Mouse (Mus musculus) left cerebral cortex, adult 9 months (tissue): Measurements from ENCODE around the gene Snorc.
A peak's percentile ranks its signal among the peaks of the same experiment; 100 is the strongest.
"Not testable (repeated sequence)": the region's sequence is repeated elsewhere in the genome, so short reads cannot be mapped to it uniquely, and the experiment has no call there.

Experiments used
- DNase-seq, 2 experiments: peaks; one replicate each; pipeline ENCODE4 v3.0.0; 2022; ENCODE audit warnings: low spot score in 2 of 2

Gene Snorc

GRCm38 (mm10) chr1:87469971-87470370 lies at the start of gene Snorc:
Gene Snorc, plus strand, starts transcription at chr1:87470271.
- DNase-seq, result not testable (repeated sequence)

GRCm38 (mm10) chr1:87435125-87435524 lies 34.9 kb upstream of the Snorc start:
- no peak for DNase-seq

- DNase-seq, result no peak
Observed at GRCm38 (mm10) chr1:87436583-87436982, 33.5 kb upstream of the Snorc start.

GRCm38 (mm10) chr1:87447183-87448104 lies 22.6 kb upstream of the Snorc start:
- DNase-seq, result peak in 1 of 2 experiments; percentile 72

- no peak for DNase-seq
Observed at GRCm38 (mm10) chr1:87449432-87449831, 20.6 kb upstream of the Snorc start.

- no peak for DNase-seq
Observed at GRCm38 (mm10) chr1:87456425-87456824, 13.6 kb upstream of the Snorc start.

- no peak for DNase-seq
Observed at GRCm38 (mm10) chr1:87458045-87458444, 12.0 kb upstream of the Snorc start.

GRCm38 (mm10) chr1:87459856-87460255 lies 10.2 kb upstream of the Snorc start:
- DNase-seq, result not testable (repeated sequence)

- DNase-seq, result no peak
Observed at GRCm38 (mm10) chr1:87467469-87467868, 2.6 kb upstream of the Snorc start.

GRCm38 (mm10) chr1:87468321-87468720 lies 1.8 kb upstream of the Snorc start:
- no peak for DNase-seq

- DNase-seq, result no peak
Observed at GRCm38 (mm10) chr1:87471914-87472313, 1.8 kb downstream of the Snorc start.

GRCm38 (mm10) chr1:87472576-87472975 lies 2.5 kb downstream of the Snorc start:
- DNase-seq, result no peak

- peak; percentile 67 to 83 for DNase-seq
Observed at GRCm38 (mm10) chr1:87475076-87475895, 5.2 kb downstream of the Snorc start.

- DNase-seq, result no peak
Observed at GRCm38 (mm10) chr1:87482546-87482945, 12.5 kb downstream of the Snorc start.

GRCm38 (mm10) chr1:87486386-87486785 lies 16.3 kb downstream of the Snorc start:
- peak; percentile 79 to 90 for DNase-seq

- DNase-seq, result no peak
Observed at GRCm38 (mm10) chr1:87492285-87492684, 22.2 kb downstream of the Snorc start.

GRCm38 (mm10) chr1:87493542-87493941 lies 23.5 kb downstream of the Snorc start:
- DNase-seq, result no peak

GRCm38 (mm10) chr1:87505524-87505923 lies 35.5 kb downstream of the Snorc start:
- DNase-seq, result peak in 1 of 2 experiments; percentile 55

- no peak for DNase-seq
Observed at GRCm38 (mm10) chr1:87507857-87508256, 37.8 kb downstream of the Snorc start.

- DNase-seq, result no peak
Observed at GRCm38 (mm10) chr1:87508591-87509560, 38.8 kb downstream of the Snorc start.

GRCm38 (mm10) chr1:87509561-87510165 lies 39.6 kb downstream of the Snorc start, which contains the start of gene Neu2:
Gene Neu2, plus strand, starts transcription at chr1:87509889.
- no peak for DNase-seq
